Mouse (Mus musculus): ENCODE data around the gene Foxo6.

Gene Foxo6

GRCm38 (mm10) chr4:120248800-120249261 lies 38.3 kb downstream of the Foxo6 start:
- no peak for DNase-seq (ENCODE audit: low read depth, low spot score)

- no peak for DNase-seq (ENCODE audit: low read depth, low spot score)
These were observed 39.7 kb downstream of the Foxo6 start for GRCm38 (mm10) chr4:120247412-120247811.

GRCm38 (mm10) chr4:120246086-120246485 lies 41.1 kb downstream of the Foxo6 start:
- no peak for DNase-seq (ENCODE audit: low read depth, low spot score)

- peak; percentile 14 for DNase-seq (ENCODE audit: low read depth, low spot score)
These were observed 44.3 kb downstream of the Foxo6 start for GRCm38 (mm10) chr4:120242783-120243262.

- DNase-seq (ENCODE audit: low read depth, low spot score): no peak
These were observed 46.0 kb downstream of the Foxo6 start for GRCm38 (mm10) chr4:120241106-120241505.

GRCm38 (mm10) chr4:120239419-120239818 lies 47.7 kb downstream of the Foxo6 start:
- peak; percentile 32 for DNase-seq (ENCODE audit: low read depth, low spot score)

- no peak for DNase-seq (ENCODE audit: low read depth, low spot score)
These were observed 53.9 kb downstream of the Foxo6 start for GRCm38 (mm10) chr4:120233243-120233642.

GRCm38 (mm10) chr4:120232541-120232940 lies 54.6 kb downstream of the Foxo6 start:
- DNase-seq (ENCODE audit: low read depth, low spot score): no peak

- no peak for DNase-seq (ENCODE audit: low read depth, low spot score)
These were observed 55.2 kb downstream of the Foxo6 start for GRCm38 (mm10) chr4:120231982-120232381.

- peak; percentile 83 for DNase-seq (ENCODE audit: low read depth, low spot score)
These were observed 56.9 kb downstream of the Foxo6 start for GRCm38 (mm10) chr4:120230256-120230649.

- DNase-seq (ENCODE audit: low read depth, low spot score): no peak
These were observed 57.5 kb downstream of the Foxo6 start for GRCm38 (mm10) chr4:120229505-120230255.

GRCm38 (mm10) chr4:120228613-120229012 lies 58.5 kb downstream of the Foxo6 start:
- no peak for DNase-seq (ENCODE audit: low read depth, low spot score)

GRCm38 (mm10) chr4:120227224-120227623 lies 59.9 kb downstream of the Foxo6 start:
- DNase-seq (ENCODE audit: low read depth, low spot score): no peak

GRCm38 (mm10) chr4:120226682-120227081 lies 60.5 kb downstream of the Foxo6 start:
- no peak for DNase-seq (ENCODE audit: low read depth, low spot score)

GRCm38 (mm10) chr4:120225135-120225780 lies 61.9 kb downstream of the Foxo6 start:
- peak; percentile 64 for DNase-seq (ENCODE audit: low read depth, low spot score)

GRCm38 (mm10) chr4:120223805-120224204 lies 63.3 kb downstream of the Foxo6 start:
- DNase-seq (ENCODE audit: low read depth, low spot score): no peak

- DNase-seq (ENCODE audit: low read depth, low spot score): no peak
These were observed 63.9 kb downstream of the Foxo6 start for GRCm38 (mm10) chr4:120223108-120223745.

GRCm38 (mm10) chr4:120221708-120222107 lies 65.4 kb downstream of the Foxo6 start:
- DNase-seq (ENCODE audit: low read depth, low spot score): no peak

GRCm38 (mm10) chr4:120218878-120219277 lies 68.3 kb downstream of the Foxo6 start:
- DNase-seq (ENCODE audit: low read depth, low spot score): no peak
